ENCODE assay signal across 9 mouse cellular contexts in genomic region chr2:118663804-118664766, GRCm38 (mm10). TPM values are rescaled to one million over a fixed set of nuclear protein-coding genes. Genes with fewer than 3 reads are reported as not detected.
A peak's percentile ranks its signal among the peaks of the same experiment; 100 is the strongest.
DNase-seq lines count a peak whose midpoint lies in the region; ATAC-seq lines count a peak whose summit lies in the region.
"Had no signal": no experiment of that assay in that cellular context is flagged by ENCODE, and none has a peak within 500 bp of the region (broad histone marks: within the 10 kb centered on the region; RNA-seq: fewer than 3 reads in every experiment).

No protein-coding gene starts in this region.

- H3K4me1 ChIP-seq in heart, embryonic 16.5 days (ENCODE audit: control insufficient read depth, insufficient read depth, low read length), result peaks cover 60% of the 10 kb centered on the region
- peaks cover 64% of the 10 kb centered on the region for H3K4me1 ChIP-seq in midbrain, embryonic 15.5 days

- peak overlapping the region; percentile 62 for H3K4me3 ChIP-seq in heart, embryonic 16.5 days (ENCODE audit: low read length)
- peak overlapping the region; percentile 59 for H3K4me3 ChIP-seq in midbrain, embryonic 15.5 days

- no peaks in the 10 kb centered on the region for H3K9me3 ChIP-seq in heart, embryonic 16.5 days (replicated peaks; ENCODE audit: control insufficient read depth, low read length)
- no peaks in the 10 kb centered on the region for H3K9me3 ChIP-seq in midbrain, embryonic 15.5 days

- H3K36me3 ChIP-seq in heart, embryonic 16.5 days (ENCODE audit: control insufficient read depth, insufficient read depth), result no peaks in the 10 kb centered on the region
- H3K36me3 ChIP-seq in midbrain, embryonic 15.5 days (replicated peaks), result no peaks in the 10 kb centered on the region

- peak; percentile 30; the same call in 1 of the 2 replicates for ATAC-seq in heart, embryonic 16.5 days (replicated peaks; ENCODE audit: extremely low read depth, insufficient read depth, low FRiP score)
- peak; percentile 59 for ATAC-seq in midbrain, embryonic 15.5 days (replicated peaks)
- ATAC-seq in monocyte, adult 5-6 weeks (replicated peaks; ENCODE audit: insufficient number of reproducible peaks, low FRiP score, low TSS enrichment, poor library complexity, severe bottlenecking), result no peak
- no peak for ATAC-seq in activated CD4-positive, CD25-positive, alpha-beta regulatory T cell, adult 4 months
- ATAC-seq: Patski had no signal

- peak; percentile 34 for DNase-seq in gastrocnemius, postnatal 14 days
- no peak for DNase-seq in gastrocnemius, postnatal 36 days
- peak; percentile 45 for DNase-seq in brain, adult 2 months (ENCODE audit: low read depth, low spot score)
- peak; percentile 44 for DNase-seq in left cerebral cortex, postnatal 36 days (ENCODE audit: low spot score in 2 of 2)

- 41% methylated on average over 19 of the region's 19 CpGs for WGBS in heart, embryonic 16.5 days
- 44% methylated on average over 19 of the region's 19 CpGs for whole genome bisulfite sequencing in midbrain, embryonic 15.5 days

- peak overlapping the region; percentile 76 for H3K9ac ChIP-seq in heart, embryonic 16.5 days (ENCODE audit: low read length)
- peak overlapping the region; percentile 68 for H3K9ac ChIP-seq in midbrain, embryonic 15.5 days

- peak overlapping the region; percentile 81 for H3K27ac ChIP-seq in heart, embryonic 16.5 days (ENCODE audit: low read length)
- H3K27ac ChIP-seq in midbrain, embryonic 15.5 days, result peak overlapping the region; percentile 83

- intact Hi-C loops in gastrocnemius, postnatal 14 days (cut with DNase I; ENCODE audit: low total_unique reads), result no loop called here
- intact Hi-C loops in gastrocnemius, postnatal 36 days (cut with DNase I), result no loop called here
- intact Hi-C loops in left cerebral cortex, postnatal 36 days (cut with DNase I), result loop anchor here (5.0 kb wide), 1 partner anchor 38 kb away; the partner anchor contains the start of gene Ankrd63

- H3K4me2 ChIP-seq in heart, embryonic 16.5 days (ENCODE audit: low read depth, low read length), result peak overlapping the region; percentile 75
- peak overlapping the region; percentile 68 for H3K4me2 ChIP-seq in midbrain, embryonic 15.5 days

- H3K27me3 ChIP-seq in heart, embryonic 16.5 days (ENCODE audit: control insufficient read depth, insufficient read depth, low read length), result no peaks in the 10 kb centered on the region; the same call in 1 of the 2 replicates
- no peaks in the 10 kb centered on the region for H3K27me3 ChIP-seq in midbrain, embryonic 15.5 days (replicated peaks)
- H3K27me3 ChIP-seq: Patski had no signal

RNA-seq across cellular contexts. Expression of gene Pak6, which starts 1.0 kb away (rescaled TPM):
- under 1 TPM; 0.07 to 0.14 TPM for total RNA-seq in gastrocnemius, postnatal 14 days (2021)
- total RNA-seq in gastrocnemius, postnatal 36 days (2021), result under 1 TPM; 0.20 to 0.31 TPM
- 9.8 and 11.1 TPM in 2 replicates for polyA plus RNA-seq in heart, embryonic 16.5 days (2015; fragmentation: Nextera tagmentation; extraction: Ambion mirVana)
- 100 to 1,000 TPM in 1 of 2 experiments, 10 to 100 TPM in 1; 83.4 to 104 TPM for total RNA-seq in left cerebral cortex, postnatal 36 days (2021)
- 67.8 and 69.1 TPM in 2 replicates for polyA plus RNA-seq in midbrain, embryonic 15.5 days (2015; fragmentation: Nextera tagmentation; extraction: Ambion mirVana)
- total RNA-seq in monocyte, adult 5-6 weeks (2017), result 0.21 TPM in 1 of 3 replicates, not detected in the others
- not detected for polyA plus RNA-seq in activated CD4-positive, CD25-positive, alpha-beta regulatory T cell, adult 4 months (2017; shearing (Covaris generic))

RNA-seq across cellular contexts. Expression of gene Ankrd63, which starts 39.7 kb away (rescaled TPM):
- not detected for total RNA-seq in gastrocnemius, postnatal 14 days (2021)
- not detected for total RNA-seq in gastrocnemius, postnatal 36 days (2021)
- polyA plus RNA-seq in heart, embryonic 16.5 days (2015; fragmentation: Nextera tagmentation; extraction: Ambion mirVana), result 2.8 and 3.1 TPM in 2 replicates
- total RNA-seq in left cerebral cortex, postnatal 36 days (2021), result 10 to 100 TPM; 20.0 to 32.2 TPM
- polyA plus RNA-seq in midbrain, embryonic 15.5 days (2015; fragmentation: Nextera tagmentation; extraction: Ambion mirVana), result not detected in 2 replicates
- total RNA-seq in monocyte, adult 5-6 weeks (2017), result 0.58 TPM in 1 of 3 replicates, not detected in the others
- polyA plus RNA-seq in activated CD4-positive, CD25-positive, alpha-beta regulatory T cell, adult 4 months (2017; shearing (Covaris generic)), result not detected

Comparison
In these comparisons a context has a peak if more than half of its experiments do, and no peak if none do; other contexts are left out.
1. DNase-seq: peak in gastrocnemius, postnatal 14 days (single experiment), brain, adult 2 months (single experiment) and left cerebral cortex, postnatal 36 days (2 of 2); none in gastrocnemius, postnatal 36 days (0 of 2).
2. ATAC-seq: peak in heart, embryonic 16.5 days (single experiment) and midbrain, embryonic 15.5 days (single experiment); none in monocyte, adult 5-6 weeks (single experiment) and activated CD4-positive, CD25-positive, alpha-beta regulatory T cell, adult 4 months (single experiment).
3. RNA of gene Pak6, which starts 1.0 kb away (total RNA-seq): 83.4 to 104 TPM in left cerebral cortex, postnatal 36 days; 0.20 to 0.31 TPM in gastrocnemius, postnatal 36 days, 0.07 to 0.14 TPM in gastrocnemius, postnatal 14 days and 0.21 TPM in monocyte, adult 5-6 weeks; every median in the first group is over 10 times any median in the second.
4. RNA of gene Ankrd63, which starts 39.7 kb away (total RNA-seq): 20.0 to 32.2 TPM in left cerebral cortex, postnatal 36 days; not detected in gastrocnemius, postnatal 36 days, not detected in gastrocnemius, postnatal 14 days and 0.58 TPM in monocyte, adult 5-6 weeks; every median in the first group is over 10 times any median in the second.